Mouse (Mus musculus): ENCODE results near the gene Calml3.
"Not testable (repeated sequence)": the region's sequence is repeated elsewhere in the genome, so short reads cannot be mapped to it uniquely, and the experiment has no call there.

GRCm38 (mm10) chr13:3837312-3837807 lies 33.2 kb upstream of the Calml3 start, which contains the start of gene Calm4:
- not testable (repeated sequence) for TF ChIP-seq GATA1 (IDR thresholded peaks at IDR 0.05; ENCODE audit: borderline replicate concordance, low read length); FLI1 (IDR thresholded peaks at IDR 0.05; ENCODE audit: low read length)

Measured in megakaryocyte, embryonic 14.5 days (primary cell).